ENCODE assay signal across 18 mouse cellular contexts in the genomic region with DNA sequence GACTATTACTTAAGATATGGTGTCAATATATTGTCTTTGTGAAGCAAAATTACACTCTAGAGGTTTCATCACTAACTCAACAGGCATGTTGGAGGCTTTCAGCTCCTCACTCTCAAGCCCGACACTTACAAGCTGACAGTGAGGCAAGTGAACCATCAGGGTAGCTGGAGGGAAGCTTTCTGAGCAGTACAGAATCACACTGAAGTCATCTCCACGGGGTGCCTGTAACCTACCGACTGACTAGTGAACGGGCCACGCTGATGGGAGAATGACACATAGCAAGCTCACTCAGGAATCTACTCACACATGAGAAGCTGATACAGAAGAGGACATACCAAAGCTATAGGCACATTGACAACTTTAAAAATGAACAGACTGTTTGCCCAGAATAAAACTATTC.
"Had no signal": no experiment of that assay in that cellular context is flagged by ENCODE, and none has a peak within 500 bp of the region (broad histone marks: within the 10 kb centered on the region; RNA-seq: fewer than 3 reads in every experiment).

No protein-coding gene starts in this region.

- ATAC-seq: midbrain, embryonic 13.5 days; midbrain, embryonic 15.5 days had no signal

- DNase-seq: lung, adult 18-20 months; lung, embryonic 14.5 days; lung, postnatal 10 days; lung, postnatal 4 days; retina, postnatal 1 day; right cerebral cortex, adult 18-20 months; right cerebral cortex, postnatal 25 days; right cerebral cortex, postnatal 4 days; spleen, adult 18-20 months; thymus, adult 18-20 months; thymus, postnatal 14 days; thymus, postnatal 36 days had no signal

- H3K9me3 ChIP-seq: midbrain, embryonic 10.5 days; midbrain, embryonic 13.5 days; midbrain, embryonic 15.5 days; neural tube, embryonic 13.5 days; neural tube, embryonic 15.5 days had no signal

- H3K4me2 ChIP-seq: lung, embryonic 14.5 days; midbrain, embryonic 13.5 days; midbrain, embryonic 15.5 days; neural tube, embryonic 13.5 days; neural tube, embryonic 15.5 days had no signal

- H3K4me1 ChIP-seq: midbrain, embryonic 10.5 days; midbrain, embryonic 13.5 days; midbrain, embryonic 15.5 days; neural tube, embryonic 13.5 days; neural tube, embryonic 15.5 days had no signal

- H3K9ac ChIP-seq: lung, embryonic 14.5 days; midbrain, embryonic 13.5 days; midbrain, embryonic 15.5 days; neural tube, embryonic 13.5 days; neural tube, embryonic 15.5 days had no signal

- H3K27ac ChIP-seq: midbrain, embryonic 10.5 days; midbrain, embryonic 13.5 days; midbrain, embryonic 15.5 days; neural tube, embryonic 13.5 days; neural tube, embryonic 15.5 days had no signal

- H3K4me3 ChIP-seq: midbrain, embryonic 10.5 days; midbrain, embryonic 13.5 days; midbrain, embryonic 15.5 days; myocyte; neural tube, embryonic 13.5 days; neural tube, embryonic 15.5 days had no signal

- H3K27me3 ChIP-seq: midbrain, embryonic 13.5 days; midbrain, embryonic 15.5 days; neural tube, embryonic 13.5 days; neural tube, embryonic 15.5 days had no signal
